15 mouse cellular contexts compared by ENCODE assay signal in the genomic region with DNA sequence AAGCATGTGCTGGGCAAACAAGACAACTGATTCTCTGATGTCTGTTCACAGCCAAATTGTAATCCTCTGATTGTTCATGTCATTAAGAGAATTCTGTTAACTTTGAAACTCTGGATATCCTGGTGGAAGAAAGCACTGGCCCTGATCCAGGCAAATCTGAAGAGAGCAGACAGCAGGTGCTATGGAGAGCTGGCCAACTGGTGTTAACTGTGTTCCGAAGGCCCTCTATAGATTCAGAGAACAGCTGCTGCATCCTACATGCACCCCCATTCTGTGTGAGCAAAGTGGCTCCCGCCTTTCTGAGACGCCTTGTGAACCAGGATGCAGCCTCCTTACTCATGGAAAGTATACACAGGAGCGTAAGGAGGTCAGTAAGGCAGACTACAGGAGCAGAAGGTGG.
DNase-seq lines count a peak whose midpoint lies in the region; ATAC-seq and TF ChIP-seq lines count a peak whose summit lies in the region.
"Had no signal": no experiment of that assay in that cellular context is flagged by ENCODE, and none has a peak within 500 bp of the region (broad histone marks: within the 10 kb centered on the region; RNA-seq: fewer than 3 reads in every experiment).

No protein-coding gene starts in this region.

- H3K4me1 ChIP-seq in forebrain, embryonic 13.5 days = peaks cover 6% of the 10 kb centered on the region
- no peaks in the 10 kb centered on the region for H3K4me1 ChIP-seq in forebrain, embryonic 11.5 days (replicated peaks; ENCODE audit: control insufficient read depth, insufficient read depth, low read length)
- no peaks in the 10 kb centered on the region for H3K4me1 ChIP-seq in forebrain, postnatal 0 days (ENCODE audit: insufficient read depth)
- no peaks in the 10 kb centered on the region for H3K4me1 ChIP-seq in intestine, embryonic 16.5 days (ENCODE audit: control insufficient read depth, insufficient read depth, low read length)

- DNase-seq in forebrain, embryonic 11.5 days (ENCODE audit: low spot score) = no peak
- DNase-seq in layer of hippocampus, adult 2 months (ENCODE audit: low spot score in 2 of 2) = peak; percentile 19 to 26
- no peak for DNase-seq in layer of hippocampus, adult 9-10 months (ENCODE audit: low spot score)
- DNase-seq in forebrain, postnatal 0 days = peak; percentile 35
- DNase-seq in right cerebral cortex, adult 18-20 months = peak; percentile 61
- DNase-seq in ovary, postnatal 36 days (ENCODE audit: low spot score) = no peak
- DNase-seq: adrenal gland, postnatal 14 days; cerebellum, adult 11 months; gastrocnemius, postnatal 25 days; liver, postnatal 0 days; thymus, postnatal 25 days had no signal

- H3K36me3 ChIP-seq in forebrain, embryonic 13.5 days (ENCODE audit: poor library complexity, severe bottlenecking) = no peaks in the 10 kb centered on the region
- H3K36me3 ChIP-seq in forebrain, embryonic 11.5 days (ENCODE audit: control insufficient read depth, insufficient read depth, low read length) = no peaks in the 10 kb centered on the region
- H3K36me3 ChIP-seq in forebrain, postnatal 0 days (ENCODE audit: insufficient read depth) = no peaks in the 10 kb centered on the region
- no peaks in the 10 kb centered on the region for H3K36me3 ChIP-seq in intestine, embryonic 16.5 days (ENCODE audit: control insufficient read depth, insufficient read depth, low read length)
- H3K36me3 ChIP-seq: heart, embryonic 13.5 days had no signal

- H3K27me3 ChIP-seq in forebrain, embryonic 13.5 days = no peaks in the 10 kb centered on the region
- no peaks in the 10 kb centered on the region for H3K27me3 ChIP-seq in forebrain, embryonic 11.5 days (ENCODE audit: control insufficient read depth, insufficient read depth, low read length)
- no peaks in the 10 kb centered on the region for H3K27me3 ChIP-seq in forebrain, postnatal 0 days (ENCODE audit: insufficient read depth, low read length)
- no peaks in the 10 kb centered on the region for H3K27me3 ChIP-seq in intestine, embryonic 16.5 days (replicated peaks; ENCODE audit: control insufficient read depth, insufficient read depth, low read length)
- H3K27me3 ChIP-seq: heart, embryonic 13.5 days had no signal

- no peak for TF ChIP-seq CTCF in layer of hippocampus, adult 2 months (conservative IDR thresholded peaks at IDR 0.05)
- no peak for TF ChIP-seq CTCF in forebrain, postnatal 0 days (IDR thresholded peaks at IDR 0.05; ENCODE audit: low read depth)

- peak overlapping the region; percentile 19; the same call in 1 of the 2 replicates for H3K27ac ChIP-seq in forebrain, embryonic 13.5 days
- no peak overlapping the region for H3K27ac ChIP-seq in forebrain, embryonic 11.5 days (ENCODE audit: low read depth, low read length)
- H3K27ac ChIP-seq in layer of hippocampus, adult 2 months = peak overlapping the region; percentile 36; the same call in 1 of the 2 replicates
- H3K27ac ChIP-seq in forebrain, postnatal 0 days (ENCODE audit: low read depth, low read length) = no peak overlapping the region
- H3K27ac ChIP-seq in intestine, embryonic 16.5 days (ENCODE audit: low read length) = no peak overlapping the region
- H3K27ac ChIP-seq: heart, embryonic 13.5 days had no signal

- no peak overlapping the region for H3K4me3 ChIP-seq in forebrain, embryonic 13.5 days
- H3K4me3 ChIP-seq in forebrain, embryonic 11.5 days (ENCODE audit: low read depth, low read length) = no peak overlapping the region
- H3K4me3 ChIP-seq in layer of hippocampus, adult 2 months = no peak overlapping the region
- no peak overlapping the region for H3K4me3 ChIP-seq in forebrain, postnatal 0 days (ENCODE audit: low read depth, low read length)
- H3K4me3 ChIP-seq in intestine, embryonic 16.5 days (ENCODE audit: low read length) = no peak overlapping the region
- H3K4me3 ChIP-seq: erythroblast, embryonic 14.5 days; heart, embryonic 13.5 days had no signal

- H3K4me2 ChIP-seq in forebrain, embryonic 13.5 days = no peak overlapping the region
- no peak overlapping the region for H3K4me2 ChIP-seq in forebrain, embryonic 11.5 days (ENCODE audit: low read depth, low read length, severe bottlenecking)
- no peak overlapping the region for H3K4me2 ChIP-seq in forebrain, postnatal 0 days (ENCODE audit: low read depth)
- no peak overlapping the region for H3K4me2 ChIP-seq in intestine, embryonic 16.5 days (ENCODE audit: low read depth, low read length)
- H3K4me2 ChIP-seq: heart, embryonic 13.5 days had no signal

- no peak overlapping the region for H3K9ac ChIP-seq in forebrain, embryonic 13.5 days
- H3K9ac ChIP-seq in forebrain, embryonic 11.5 days (ENCODE audit: low read length) = no peak overlapping the region
- H3K9ac ChIP-seq in forebrain, postnatal 0 days = no peak overlapping the region
- H3K9ac ChIP-seq in intestine, embryonic 16.5 days (ENCODE audit: low read depth, low read length) = no peak overlapping the region
- H3K9ac ChIP-seq: heart, embryonic 13.5 days; liver, postnatal 0 days had no signal

- WGBS in forebrain, embryonic 13.5 days = 57% methylated on average over 4 of the region's 4 CpGs
- 88% methylated on average over 4 of the region's 4 CpGs for WGBS in forebrain, embryonic 11.5 days
- 45% methylated on average over 4 of the region's 4 CpGs for WGBS in forebrain, postnatal 0 days
- 80% methylated on average over 4 of the region's 4 CpGs for WGBS in intestine, embryonic 16.5 days

- ATAC-seq in forebrain, embryonic 13.5 days = peak; percentile 80
- ATAC-seq in forebrain, embryonic 11.5 days (replicated peaks; ENCODE audit: low FRiP score) = no peak
- ATAC-seq in forebrain, postnatal 0 days = peak; percentile 48
- no peak for ATAC-seq in intestine, embryonic 16.5 days
- ATAC-seq: liver, postnatal 0 days had no signal

- H3K9me3 ChIP-seq in forebrain, embryonic 13.5 days (replicated peaks) = no peaks in the 10 kb centered on the region
- H3K9me3 ChIP-seq in forebrain, embryonic 11.5 days (ENCODE audit: control insufficient read depth, low read length) = no peaks in the 10 kb centered on the region
- no peaks in the 10 kb centered on the region for H3K9me3 ChIP-seq in forebrain, postnatal 0 days (ENCODE audit: low read length)
- H3K9me3 ChIP-seq in intestine, embryonic 16.5 days (ENCODE audit: control insufficient read depth, low read length) = no peaks in the 10 kb centered on the region
- H3K9me3 ChIP-seq: heart, embryonic 13.5 days had no signal

Comparison
In these comparisons a context has a peak if more than half of its experiments do, and no peak if none do; other contexts are left out.
1. ATAC-seq: peak in forebrain, embryonic 13.5 days (single experiment) and forebrain, postnatal 0 days (single experiment); none in forebrain, embryonic 11.5 days (single experiment) and intestine, embryonic 16.5 days (single experiment).
2. H3K27ac ChIP-seq: peak in forebrain, embryonic 13.5 days (single experiment) and layer of hippocampus, adult 2 months (single experiment); none in forebrain, embryonic 11.5 days (single experiment), forebrain, postnatal 0 days (single experiment) and intestine, embryonic 16.5 days (single experiment).
3. DNase-seq: peak in layer of hippocampus, adult 2 months (2 of 2), forebrain, postnatal 0 days (single experiment) and right cerebral cortex, adult 18-20 months (single experiment); none in forebrain, embryonic 11.5 days (single experiment), layer of hippocampus, adult 9-10 months (single experiment) and ovary, postnatal 36 days (single experiment).